ENCODE assay signal across 12 mouse cellular contexts in the genomic region with DNA sequence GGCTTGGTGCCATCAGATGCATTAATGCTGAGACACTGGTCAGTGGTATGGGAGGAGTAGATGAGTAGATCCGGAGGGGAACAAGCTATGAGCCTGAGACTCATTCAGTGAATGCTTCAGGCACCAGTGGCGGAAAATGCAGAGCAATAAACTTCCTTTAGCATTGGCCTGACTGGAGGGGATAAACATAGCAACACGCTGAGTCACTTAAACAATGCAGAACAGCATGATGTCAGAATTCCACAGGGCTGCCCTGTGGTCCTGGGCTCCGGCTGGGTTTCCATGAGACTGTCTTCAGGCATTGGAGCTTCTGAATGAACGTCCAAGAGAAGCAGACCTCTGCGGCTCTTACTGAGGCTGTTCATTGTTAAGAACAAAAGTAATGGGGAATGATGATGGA.
DNase-seq lines count a peak whose midpoint lies in the region; ATAC-seq and TF ChIP-seq lines count a peak whose summit lies in the region.
"Had no signal": no experiment of that assay in that cellular context is flagged by ENCODE, and none has a peak within 500 bp of the region (broad histone marks: within the 10 kb centered on the region; RNA-seq: fewer than 3 reads in every experiment).

No protein-coding gene starts in this region.

- DNase-seq in heart, adult 11 months, result peak; percentile 90
- DNase-seq in heart, adult 2 months, result no peak
- peak; percentile 6 for DNase-seq in midbrain, embryonic 14.5 days
- DNase-seq in midbrain, embryonic 10.5 days (ENCODE audit: low spot score), result no peak
- no peak for DNase-seq in ovary, postnatal 36 days (ENCODE audit: low spot score)
- DNase-seq in forebrain, embryonic 14.5 days (ENCODE audit: low spot score), result no peak
- DNase-seq: cerebellum, adult 11-12 months had no signal

- H3K4me1 ChIP-seq in heart, adult 2 months (ENCODE audit: control insufficient read depth, insufficient read depth, low read length), result peaks cover 2% of the 10 kb centered on the region; the same call in 1 of the 2 replicates
- H3K4me1 ChIP-seq in midbrain, embryonic 14.5 days (ENCODE audit: control insufficient read depth, insufficient read depth, low read length), result no peaks in the 10 kb centered on the region
- H3K4me1 ChIP-seq in midbrain, embryonic 10.5 days, result peaks cover 6% of the 10 kb centered on the region
- no peaks in the 10 kb centered on the region for H3K4me1 ChIP-seq in hindbrain, embryonic 15.5 days (replicated peaks)
- H3K4me1 ChIP-seq in forebrain, embryonic 14.5 days (ENCODE audit: control insufficient read depth, insufficient read depth, low read length), result no peaks in the 10 kb centered on the region

- no peaks in the 10 kb centered on the region for H3K9me3 ChIP-seq in midbrain, embryonic 14.5 days (ENCODE audit: control insufficient read depth, low read length)
- no peaks in the 10 kb centered on the region for H3K9me3 ChIP-seq in midbrain, embryonic 10.5 days (replicated peaks)
- H3K9me3 ChIP-seq in hindbrain, embryonic 15.5 days, result no peaks in the 10 kb centered on the region
- H3K9me3 ChIP-seq in forebrain, embryonic 14.5 days (replicated peaks; ENCODE audit: control insufficient read depth, low read length), result no peaks in the 10 kb centered on the region
- H3K9me3 ChIP-seq: forebrain, embryonic 10.5 days had no signal

- H3K4me2 ChIP-seq in midbrain, embryonic 14.5 days (ENCODE audit: low read length), result no peak overlapping the region
- H3K4me2 ChIP-seq in hindbrain, embryonic 15.5 days, result no peak overlapping the region
- no peak overlapping the region for H3K4me2 ChIP-seq in forebrain, embryonic 14.5 days (ENCODE audit: low read length)

- no peaks in the 10 kb centered on the region for H3K79me2 ChIP-seq in heart, adult 2 months (replicated peaks; ENCODE audit: control insufficient read depth, insufficient read depth, low read length)

- no peaks in the 10 kb centered on the region for H3K27me3 ChIP-seq in heart, adult 2 months (ENCODE audit: control insufficient read depth, insufficient read depth, low read length)
- no peaks in the 10 kb centered on the region for H3K27me3 ChIP-seq in midbrain, embryonic 14.5 days (ENCODE audit: control insufficient read depth, insufficient read depth, low read length)
- no peaks in the 10 kb centered on the region for H3K27me3 ChIP-seq in midbrain, embryonic 10.5 days (ENCODE audit: low read depth, poor library complexity, severe bottlenecking)
- no peaks in the 10 kb centered on the region for H3K27me3 ChIP-seq in hindbrain, embryonic 15.5 days
- H3K27me3 ChIP-seq in forebrain, embryonic 14.5 days (replicated peaks; ENCODE audit: control insufficient read depth, insufficient read depth, low read length), result no peaks in the 10 kb centered on the region

- H3K9ac ChIP-seq in heart, adult 2 months (ENCODE audit: low read depth, low read length), result no peak overlapping the region
- no peak overlapping the region for H3K9ac ChIP-seq in midbrain, embryonic 14.5 days (replicated peaks; ENCODE audit: low read length)
- no peak overlapping the region for H3K9ac ChIP-seq in hindbrain, embryonic 15.5 days
- H3K9ac ChIP-seq in forebrain, embryonic 14.5 days (ENCODE audit: low read length), result no peak overlapping the region
- H3K9ac ChIP-seq: liver, embryonic 14.5 days had no signal

- H3K4me3 ChIP-seq in heart, adult 2 months, result no peak overlapping the region
- no peak overlapping the region for H3K4me3 ChIP-seq in midbrain, embryonic 14.5 days (replicated peaks; ENCODE audit: low read depth, low read length)
- H3K4me3 ChIP-seq in midbrain, embryonic 10.5 days, result no peak overlapping the region
- H3K4me3 ChIP-seq in hindbrain, embryonic 15.5 days, result no peak overlapping the region
- no peak overlapping the region for H3K4me3 ChIP-seq in forebrain, embryonic 14.5 days (ENCODE audit: low read depth, low read length)
- H3K4me3 ChIP-seq: forebrain, embryonic 10.5 days had no signal

- H3K27ac ChIP-seq in heart, adult 2 months, result no peak overlapping the region
- H3K27ac ChIP-seq in midbrain, embryonic 14.5 days (replicated peaks; ENCODE audit: low read depth, low read length), result no peak overlapping the region
- H3K27ac ChIP-seq in midbrain, embryonic 10.5 days (replicated peaks), result no peak overlapping the region
- H3K27ac ChIP-seq in hindbrain, embryonic 15.5 days (replicated peaks), result no peak overlapping the region
- no peak overlapping the region for H3K27ac ChIP-seq in forebrain, embryonic 14.5 days (ENCODE audit: low read depth, low read length)
- H3K27ac ChIP-seq: forebrain, embryonic 10.5 days; liver, embryonic 14.5 days had no signal

- no peaks in the 10 kb centered on the region; the same call in 1 of the 2 replicates for H3K36me3 ChIP-seq in heart, adult 2 months (ENCODE audit: control insufficient read depth, insufficient read depth, low read length)
- no peaks in the 10 kb centered on the region for H3K36me3 ChIP-seq in midbrain, embryonic 14.5 days (ENCODE audit: control insufficient read depth, insufficient read depth, low read length)
- no peaks in the 10 kb centered on the region for H3K36me3 ChIP-seq in midbrain, embryonic 10.5 days
- H3K36me3 ChIP-seq in hindbrain, embryonic 15.5 days, result no peaks in the 10 kb centered on the region
- H3K36me3 ChIP-seq in forebrain, embryonic 14.5 days (ENCODE audit: control insufficient read depth, insufficient read depth, low read length), result no peaks in the 10 kb centered on the region
- H3K36me3 ChIP-seq: forebrain, embryonic 10.5 days had no signal

- TF ChIP-seq EP300 in heart, adult 2 months (IDR thresholded peaks at IDR 0.05; ENCODE audit: insufficient read depth, low read depth, low read length), result no peak

- intact Hi-C loops in heart, adult 2 months (cut with DNase I), result loop anchor here (10.0 kb wide), 1 partner anchor 239 kb away; no protein-coding TSS in a partner anchor

- ATAC-seq in midbrain, embryonic 14.5 days (ENCODE audit: low FRiP score, low TSS enrichment), result no peak
- ATAC-seq in hindbrain, embryonic 15.5 days (ENCODE audit: low FRiP score, low read depth), result peak; percentile 45; the same call in 1 of the 2 replicates
- ATAC-seq in forebrain, embryonic 14.5 days, result no peak
- no peak for ATAC-seq in CD4-positive, CD25-positive, alpha-beta regulatory T cell, adult 4 months
- ATAC-seq: activated CD4-positive, CD25-positive, alpha-beta regulatory T cell, adult 4 months had no signal

- no peak for TF ChIP-seq CTCF in heart, adult 2 months (IDR thresholded peaks at IDR 0.05)

- 11% methylated on average over 6 of the region's 6 CpGs for WGBS in heart, adult 2 months
- 12% methylated on average over 6 of the region's 6 CpGs for WGBS in midbrain, embryonic 14.5 days
- 16% methylated on average over 6 of the region's 6 CpGs for WGBS in midbrain, embryonic 10.5 days
- 5% methylated on average over 6 of the region's 6 CpGs for WGBS in hindbrain, embryonic 15.5 days
- WGBS in forebrain, embryonic 14.5 days, result 10% methylated on average over 6 of the region's 6 CpGs

- TF ChIP-seq POLR2A in heart, adult 2 months (IDR thresholded peaks at IDR 0.05; ENCODE audit: insufficient read depth, low read depth, low read length), result no peak

Comparison
In these comparisons a context has a peak if more than half of its experiments do, and no peak if none do; other contexts are left out.
1. DNase-seq: peak in heart, adult 11 months (single experiment) and midbrain, embryonic 14.5 days (single experiment); none in heart, adult 2 months (0 of 2), midbrain, embryonic 10.5 days (single experiment), ovary, postnatal 36 days (single experiment) and forebrain, embryonic 14.5 days (single experiment).